Mouse (Mus musculus) erythroblast, embryonic 14.5 days (primary cell): Measurements from ENCODE around the gene Szt2.

Experiments
- GATA1 ChIP-seq: IDR thresholded peaks from 2 replicates; pipeline ENCODE4 v1.6.1; 2012; ENCODE audit warnings: low read length, inconsistent platforms, mixed read lengths
- TAL1 ChIP-seq: IDR thresholded peaks from 3 replicates; pipeline ENCODE4 v1.6.1; 2012; ENCODE audit warnings: low read length, inconsistent platforms, mixed read lengths

DNA sequence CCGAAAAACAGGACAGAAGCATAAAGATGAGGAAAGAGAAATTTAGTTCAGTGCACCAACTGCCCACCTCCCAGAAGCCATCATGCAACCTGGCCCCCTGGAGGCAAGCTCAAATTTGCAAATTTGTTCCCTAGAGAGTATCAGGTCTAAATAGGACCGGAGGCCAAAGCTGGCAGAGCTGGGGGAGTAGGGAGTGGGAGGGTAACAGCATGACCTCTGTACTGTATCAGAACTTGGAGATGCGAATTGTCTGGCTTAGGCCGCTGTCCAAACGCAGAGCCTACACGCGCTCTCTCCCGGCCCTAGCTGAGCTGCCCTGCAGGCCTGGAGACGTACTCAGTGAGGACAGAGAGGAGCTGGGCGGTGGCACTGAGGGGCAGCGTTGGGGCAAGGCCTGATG, 18.9 kb downstream of the Szt2 start:
- no peak for TF ChIP-seq TAL1
- TF ChIP-seq GATA1, result no peak
